Mouse (Mus musculus) thymus, postnatal 10 days (tissue): Measurements from ENCODE around the gene Oas1g.
"Not testable (repeated sequence)": the region's sequence is repeated elsewhere in the genome, so short reads cannot be mapped to it uniquely, and the experiment has no call there.

Experiments used
- DNase-seq, 2 experiments: peaks; one replicate each; pipeline ENCODE4 v3.0.0; 2021; ENCODE audit warnings: low spot score in 2 of 2

Oas1g gene

GRCm38 (mm10) chr5:120890991-120891390, 3.6 kb upstream of the Oas1g start:
- no peak for DNase-seq

GRCm38 (mm10) chr5:120890026-120890425, 2.6 kb upstream of the Oas1g start:
- DNase-seq: no peak

GRCm38 (mm10) chr5:120888294-120888815, 942 bp upstream of the Oas1g start:
- DNase-seq: not testable (repeated sequence)

- DNase-seq: no peak
Observed at GRCm38 (mm10) chr5:120887831-120888230, 418 bp upstream of the Oas1g start.

GRCm38 (mm10) chr5:120881681-120882080, 5.7 kb downstream of the Oas1g start:
- DNase-seq: not testable (repeated sequence)

GRCm38 (mm10) chr5:120878803-120879202, 8.6 kb downstream of the Oas1g start:
- DNase-seq: not testable (repeated sequence)

- DNase-seq: not testable (repeated sequence)
Observed at GRCm38 (mm10) chr5:120877407-120877806, 10.0 kb downstream of the Oas1g start.

GRCm38 (mm10) chr5:120876839-120877238, 10.6 kb downstream of the Oas1g start:
- not testable (repeated sequence) for DNase-seq

GRCm38 (mm10) chr5:120871469-120871868, 15.9 kb downstream of the Oas1g start:
- no peak for DNase-seq

GRCm38 (mm10) chr5:120870782-120871181, 16.6 kb downstream of the Oas1g start:
- no peak for DNase-seq

- DNase-seq: no peak
Observed at GRCm38 (mm10) chr5:120870081-120870480, 17.3 kb downstream of the Oas1g start.

- DNase-seq: no peak
Observed at GRCm38 (mm10) chr5:120869436-120870015, 17.9 kb downstream of the Oas1g start.

GRCm38 (mm10) chr5:120865336-120865860, 22.0 kb downstream of the Oas1g start:
- DNase-seq: no peak

- no peak for DNase-seq
Observed at GRCm38 (mm10) chr5:120861121-120861520, 26.3 kb downstream of the Oas1g start, which contains the start of gene Oas1h. Gene Oas1h (plus strand): TSS chr5:120861421.

- DNase-seq: no peak
Observed at GRCm38 (mm10) chr5:120859241-120859640, 28.2 kb downstream of the Oas1g start.

- DNase-seq: peak in 1 of 2 experiments; percentile 36
Observed at GRCm38 (mm10) chr5:120849601-120850136, 37.7 kb downstream of the Oas1g start.

GRCm38 (mm10) chr5:120847067-120847466, 40.3 kb downstream of the Oas1g start, which contains the start of gene Oas1f:
Gene Oas1f (plus strand): TSS chr5:120847367.
- DNase-seq: no peak

- no peak for DNase-seq
Observed at GRCm38 (mm10) chr5:120844713-120845112, 42.7 kb downstream of the Oas1g start.

GRCm38 (mm10) chr5:120836731-120837585, 50.5 kb downstream of the Oas1g start:
- peak in 1 of 2 experiments; percentile 69 for DNase-seq

- no peak for DNase-seq
Observed at GRCm38 (mm10) chr5:120833335-120834280, 53.8 kb downstream of the Oas1g start.

- no peak for DNase-seq
Observed at GRCm38 (mm10) chr5:120831031-120831430, 56.4 kb downstream of the Oas1g start.
